Mouse (Mus musculus): ENCODE results near the gene Pnmt. TPM values are rescaled to one million over a fixed set of nuclear protein-coding genes. Genes with fewer than 3 reads are reported as not detected.
A peak's percentile ranks its signal among the peaks of the same experiment; 100 is the strongest.

Gene Pnmt
- 0.18 and 0.24 TPM in 2 replicates for polyA plus RNA-seq (2014; fragmentation: Nextera tagmentation; extraction: Ambion mirVana)

- H3K9ac ChIP-seq (replicated peaks; ENCODE audit: low read length): no peak within 1 kb of the TSS; the same call in 1 of the 2 replicates
- H3K36me3 ChIP-seq (replicated peaks; ENCODE audit: control insufficient read depth, insufficient read depth, low read depth, low read length): no peaks in the 10 kb centered on the region
- H3K9me3 ChIP-seq (replicated peaks; ENCODE audit: control insufficient read depth, low read length): no peaks in the 10 kb centered on the region
- no peaks in the 10 kb centered on the region; the same call in 1 of the 2 replicates for H3K4me1 ChIP-seq (ENCODE audit: control insufficient read depth, insufficient read depth, low read length)
- H3K27me3 ChIP-seq (ENCODE audit: control insufficient read depth, insufficient read depth, low read length): peaks cover 31% of the 10 kb centered on the region
- ATAC-seq (replicated peaks; ENCODE audit: insufficient number of reproducible peaks, low FRiP score, low TSS enrichment, low read depth) (no peak), DNase-seq (ENCODE audit: low spot score) (no peak)
- H3K27ac ChIP-seq (replicated peaks; ENCODE audit: low read depth, low read length): no peak within 1 kb of the TSS
- H3K4me2 ChIP-seq (ENCODE audit: low read depth, low read length): 0 out of 2 replicates have a peak within 1 kb of the TSS, but pooled peaks have one; percentile 16
- 55% methylated on average over 24 of the region's 25 CpGs for WGBS
- H3K4me3 ChIP-seq (ENCODE audit: low read depth, low read length): no peak within 1 kb of the TSS
Observed at GRCm38 (mm10) chr11:98385638-98386585, at the start of gene Pnmt. Gene Pnmt (plus strand): TSS chr11:98386450.

DNA sequence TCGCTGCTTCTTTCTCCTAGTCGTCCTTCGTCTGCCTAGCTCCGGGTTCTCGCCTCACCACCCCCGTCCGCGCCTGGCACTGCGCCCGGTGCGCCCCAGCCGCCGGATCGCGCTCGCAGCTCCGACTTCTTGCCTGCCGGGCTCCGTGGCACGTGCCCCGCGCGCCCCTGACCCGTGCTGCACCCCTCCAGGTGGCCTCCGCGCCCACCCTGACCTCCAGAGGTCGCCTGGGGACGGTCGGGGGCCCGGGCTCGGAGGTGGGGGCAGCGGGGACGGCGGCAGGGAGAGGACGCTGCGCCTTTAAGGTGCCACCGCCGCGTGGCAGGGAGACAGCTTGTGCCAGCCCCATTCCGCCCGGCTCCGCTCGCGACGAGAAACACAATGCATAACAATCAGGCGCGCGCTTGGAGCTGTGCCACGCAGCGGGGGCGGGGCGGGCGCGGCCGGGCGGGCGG lies 47.7 kb upstream of the Pnmt start:
- 2% methylated on average over 36 of the region's 57 CpGs for WGBS
- H3K4me2 ChIP-seq (ENCODE audit: low read depth, low read length): peak overlapping the region; percentile 70
- H3K4me3 ChIP-seq (ENCODE audit: low read depth, low read length): peak overlapping the region; percentile 21
- H3K9me3 ChIP-seq (replicated peaks; ENCODE audit: control insufficient read depth, low read length): no peaks in the 10 kb centered on the region
- no peak overlapping the region for H3K27ac ChIP-seq (replicated peaks; ENCODE audit: low read depth, low read length)
- H3K9ac ChIP-seq (replicated peaks; ENCODE audit: low read length): no peak overlapping the region
- H3K4me1 ChIP-seq (ENCODE audit: control insufficient read depth, insufficient read depth, low read length): peaks cover 4% of the 10 kb centered on the region; the same call in 1 of the 2 replicates
- H3K27me3 ChIP-seq (ENCODE audit: control insufficient read depth, insufficient read depth, low read length): peaks cover 86% of the 10 kb centered on the region
- ATAC-seq (replicated peaks; ENCODE audit: insufficient number of reproducible peaks, low FRiP score, low TSS enrichment, low read depth) (no peak), DNase-seq (ENCODE audit: low spot score) (no peak)
- no peaks in the 10 kb centered on the region for H3K36me3 ChIP-seq (replicated peaks; ENCODE audit: control insufficient read depth, insufficient read depth, low read depth, low read length)

DNA sequence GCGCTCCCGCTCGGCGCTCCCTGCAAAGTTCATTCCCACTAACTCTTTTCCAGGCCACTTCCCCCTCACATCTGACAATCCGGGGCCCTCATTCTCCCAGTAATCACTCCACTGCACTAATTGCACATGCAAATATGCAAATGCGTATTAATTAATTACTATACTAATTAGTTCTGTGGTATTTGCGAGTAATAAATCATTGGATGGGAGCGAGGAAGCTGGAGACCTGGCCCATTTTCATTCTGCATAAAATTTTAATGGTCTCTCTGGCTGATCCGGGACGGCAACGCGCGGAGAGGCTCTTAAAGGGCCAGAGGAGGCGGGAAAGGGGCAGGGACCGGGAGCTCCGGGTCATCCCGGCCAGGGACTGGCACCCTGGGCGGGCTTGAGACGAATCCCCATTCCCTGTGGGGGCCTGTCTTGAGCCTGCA lies 47.2 kb upstream of the Pnmt start:
- 0% methylated on average over 19 of the region's 19 CpGs for WGBS
- no peaks in the 10 kb centered on the region for H3K36me3 ChIP-seq (replicated peaks; ENCODE audit: control insufficient read depth, insufficient read depth, low read depth, low read length)
- peak overlapping the region; percentile 21 for H3K4me3 ChIP-seq (ENCODE audit: low read depth, low read length)
- H3K27ac ChIP-seq (replicated peaks; ENCODE audit: low read depth, low read length): no peak overlapping the region
- peak overlapping the region; percentile 70 for H3K4me2 ChIP-seq (ENCODE audit: low read depth, low read length)
- H3K4me1 ChIP-seq (ENCODE audit: control insufficient read depth, insufficient read depth, low read length): peaks cover 2% of the 10 kb centered on the region; the same call in 1 of the 2 replicates
- DNase-seq (ENCODE audit: low spot score) (no peak), ATAC-seq (replicated peaks; ENCODE audit: insufficient number of reproducible peaks, low FRiP score, low TSS enrichment, low read depth) (no peak)
- H3K9ac ChIP-seq (replicated peaks; ENCODE audit: low read length): no peak overlapping the region
- peaks cover 80% of the 10 kb centered on the region for H3K27me3 ChIP-seq (ENCODE audit: control insufficient read depth, insufficient read depth, low read length)
- H3K9me3 ChIP-seq (replicated peaks; ENCODE audit: control insufficient read depth, low read length): no peaks in the 10 kb centered on the region

GRCm38 (mm10) chr11:98339679-98340287 lies 46.5 kb upstream of the Pnmt start:
- H3K36me3 ChIP-seq (replicated peaks; ENCODE audit: control insufficient read depth, insufficient read depth, low read depth, low read length): no peaks in the 10 kb centered on the region
- DNase-seq (ENCODE audit: low spot score): no peak
- no peak for ATAC-seq (replicated peaks; ENCODE audit: insufficient number of reproducible peaks, low FRiP score, low TSS enrichment, low read depth)
- H3K27me3 ChIP-seq (ENCODE audit: control insufficient read depth, insufficient read depth, low read length): peaks cover 73% of the 10 kb centered on the region
- 6% methylated on average over 11 of the region's 11 CpGs for WGBS
- H3K4me1 ChIP-seq (ENCODE audit: control insufficient read depth, insufficient read depth, low read length): peaks cover 2% of the 10 kb centered on the region; the same call in 1 of the 2 replicates
- H3K9ac ChIP-seq (replicated peaks; ENCODE audit: low read length): no peak overlapping the region
- H3K4me2 ChIP-seq (ENCODE audit: low read depth, low read length): peak overlapping the region; percentile 70; the same call in 1 of the 2 replicates
- no peaks in the 10 kb centered on the region for H3K9me3 ChIP-seq (replicated peaks; ENCODE audit: control insufficient read depth, low read length)
- H3K27ac ChIP-seq (replicated peaks; ENCODE audit: low read depth, low read length): no peak overlapping the region
- H3K4me3 ChIP-seq (ENCODE audit: low read depth, low read length): no peak overlapping the region

- ATAC-seq (replicated peaks; ENCODE audit: insufficient number of reproducible peaks, low FRiP score, low TSS enrichment, low read depth): no peak
- H3K4me2 ChIP-seq (ENCODE audit: low read depth, low read length): no peak overlapping the region
- 5% methylated on average over 3 of the region's 4 CpGs for WGBS
Observed at GRCm38 (mm10) chr11:98340597-98340996, 45.7 kb upstream of the Pnmt start.

GRCm38 (mm10) chr11:98341174-98341573 lies 45.1 kb upstream of the Pnmt start:
- H3K4me3 ChIP-seq (ENCODE audit: low read depth, low read length): no peak overlapping the region
- H3K9me3 ChIP-seq (replicated peaks; ENCODE audit: control insufficient read depth, low read length): no peaks in the 10 kb centered on the region
- no peaks in the 10 kb centered on the region for H3K36me3 ChIP-seq (replicated peaks; ENCODE audit: control insufficient read depth, insufficient read depth, low read depth, low read length)
- 68% methylated on average over 4 of the region's 4 CpGs for WGBS
- peaks cover 68% of the 10 kb centered on the region for H3K27me3 ChIP-seq (ENCODE audit: control insufficient read depth, insufficient read depth, low read length)
- ATAC-seq (replicated peaks; ENCODE audit: insufficient number of reproducible peaks, low FRiP score, low TSS enrichment, low read depth) (no peak), DNase-seq (ENCODE audit: low spot score) (no peak)
- no peak overlapping the region for H3K9ac ChIP-seq (replicated peaks; ENCODE audit: low read length)
- no peak overlapping the region for H3K4me2 ChIP-seq (ENCODE audit: low read depth, low read length)
- no peak overlapping the region for H3K27ac ChIP-seq (replicated peaks; ENCODE audit: low read depth, low read length)
- peaks cover 2% of the 10 kb centered on the region; the same call in 1 of the 2 replicates for H3K4me1 ChIP-seq (ENCODE audit: control insufficient read depth, insufficient read depth, low read length)

More at GRCm38 (mm10) chr11:98340597-98340996, 45.7 kb upstream of the Pnmt start:
- Histone ChIP-seq H3K36me3 (replicated peaks; ENCODE audit: control insufficient read depth, insufficient read depth, low read depth, low read length) (no peaks in the 10 kb centered on the region), H3K9me3 (replicated peaks; ENCODE audit: control insufficient read depth, low read length) (no peaks in the 10 kb centered on the region), H3K27me3 (ENCODE audit: control insufficient read depth, insufficient read depth, low read length) (peaks cover 70% of the 10 kb centered on the region), H3K4me3 (ENCODE audit: low read depth, low read length) (no peak overlapping the region), H3K9ac (replicated peaks; ENCODE audit: low read length) (no peak overlapping the region), H3K4me1 (ENCODE audit: control insufficient read depth, insufficient read depth, low read length) (peaks cover 2% of the 10 kb centered on the region; the same call in 1 of the 2 replicates), H3K27ac (replicated peaks; ENCODE audit: low read depth, low read length) (no peak overlapping the region)
- no peak for DNase-seq (ENCODE audit: low spot score)

DNA sequence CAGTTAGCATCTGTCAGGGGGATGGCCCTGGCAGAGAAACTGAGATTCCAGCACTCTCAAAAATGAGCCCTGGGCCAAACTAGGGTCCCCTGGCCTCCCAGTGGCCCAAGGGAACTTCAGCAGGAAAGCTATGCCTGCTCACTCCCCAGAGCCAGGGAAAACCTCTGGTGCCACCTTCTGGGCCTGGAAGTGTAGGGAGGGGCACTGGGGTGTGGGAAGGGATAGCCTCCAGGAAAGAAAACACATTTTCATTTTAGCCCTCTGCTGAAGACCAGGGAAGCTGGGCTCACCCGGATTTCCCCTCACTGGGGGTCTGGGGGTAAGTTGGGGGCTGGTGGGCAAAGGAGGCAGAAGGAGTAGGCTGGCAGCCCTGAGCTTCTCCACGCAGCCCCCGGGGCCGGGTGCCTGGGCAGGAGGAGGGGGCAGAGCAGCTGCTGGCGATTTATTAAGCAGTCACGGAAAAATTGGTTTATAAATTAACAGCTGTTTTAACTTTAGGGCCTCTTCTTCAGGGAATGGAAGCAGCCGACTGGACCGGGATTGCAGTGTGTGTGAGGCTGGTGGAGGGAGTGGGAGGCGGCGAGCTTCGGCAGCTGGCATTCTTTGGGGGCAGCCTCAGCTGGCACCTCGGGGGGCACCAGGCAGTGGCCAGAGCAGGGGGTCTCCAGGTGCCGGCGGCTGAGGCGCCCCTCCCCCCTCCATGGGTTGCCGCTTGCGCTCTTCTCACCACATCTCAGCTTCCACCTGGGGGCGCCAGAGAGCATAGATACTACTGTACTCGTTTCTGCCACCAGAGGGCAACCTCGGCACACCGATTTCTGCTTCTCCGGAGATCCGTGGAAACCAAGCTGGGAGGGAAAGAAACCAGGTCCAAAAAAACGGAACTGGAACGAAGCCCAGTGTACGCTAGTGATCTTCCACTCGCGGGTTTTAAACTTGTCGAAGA lies 44.0 kb upstream of the Pnmt start:
- no peaks in the 10 kb centered on the region for H3K36me3 ChIP-seq (replicated peaks; ENCODE audit: control insufficient read depth, insufficient read depth, low read depth, low read length)
- no peak overlapping the region for H3K9ac ChIP-seq (replicated peaks; ENCODE audit: low read length)
- ATAC-seq (replicated peaks; ENCODE audit: insufficient number of reproducible peaks, low FRiP score, low TSS enrichment, low read depth): no peak
- 1% methylated on average over 29 of the region's 29 CpGs for WGBS
- DNase-seq (ENCODE audit: low spot score): peak; percentile 93
- peak overlapping the region; percentile 17; the same call in 1 of the 2 replicates for H3K4me3 ChIP-seq (ENCODE audit: low read depth, low read length)
- H3K9me3 ChIP-seq (replicated peaks; ENCODE audit: control insufficient read depth, low read length): no peaks in the 10 kb centered on the region
- H3K4me1 ChIP-seq (ENCODE audit: control insufficient read depth, insufficient read depth, low read length): peaks cover 2% of the 10 kb centered on the region; the same call in 1 of the 2 replicates
- H3K4me2 ChIP-seq (ENCODE audit: low read depth, low read length): peak overlapping the region; percentile 36
- H3K27ac ChIP-seq (replicated peaks; ENCODE audit: low read depth, low read length): no peak overlapping the region
- H3K27me3 ChIP-seq (ENCODE audit: control insufficient read depth, insufficient read depth, low read length): peaks cover 68% of the 10 kb centered on the region
